Mouse (Mus musculus) myocyte (in vitro differentiated cells): ENCODE measurements around the gene Gm7030.

ENCODE experiments used
- E2F4 ChIP-seq: IDR thresholded peaks from one replicate; pipeline ENCODE4 v1.6.1; 2011; ENCODE audit warnings: mild to moderate bottlenecking, control low read depth, moderate library complexity; ENCODE audit not compliant: insufficient read depth
- MYOG ChIP-seq, 3 experiments: IDR thresholded peaks; one replicate each; pipeline ENCODE4 v1.6.1; 2011; ENCODE audit warnings: control low read depth in 2 of 3, low read depth in 2 of 3, mild to moderate bottlenecking in 2 of 3; ENCODE audit not compliant: insufficient read length in 2 of 3, control insufficient read depth in 1 of 3, insufficient read depth in 1 of 3
- POLR2A ChIP-seq: IDR thresholded peaks from one replicate; pipeline ENCODE4 v1.6.1; 2011; ENCODE audit warnings: low read depth, mild to moderate bottlenecking, control low read depth, moderate library complexity; ENCODE audit not compliant: insufficient read length
- POLR2AphosphoS2 ChIP-seq: IDR thresholded peaks from one replicate; pipeline ENCODE4 v1.6.1; 2011; ENCODE audit warnings: low read depth, control low read depth; ENCODE audit not compliant: insufficient read length
- USF1 ChIP-seq: IDR thresholded peaks from one replicate; pipeline ENCODE4 v1.6.1; 2011; ENCODE audit warnings: low read depth, mild to moderate bottlenecking, control low read depth, moderate library complexity

DNA sequence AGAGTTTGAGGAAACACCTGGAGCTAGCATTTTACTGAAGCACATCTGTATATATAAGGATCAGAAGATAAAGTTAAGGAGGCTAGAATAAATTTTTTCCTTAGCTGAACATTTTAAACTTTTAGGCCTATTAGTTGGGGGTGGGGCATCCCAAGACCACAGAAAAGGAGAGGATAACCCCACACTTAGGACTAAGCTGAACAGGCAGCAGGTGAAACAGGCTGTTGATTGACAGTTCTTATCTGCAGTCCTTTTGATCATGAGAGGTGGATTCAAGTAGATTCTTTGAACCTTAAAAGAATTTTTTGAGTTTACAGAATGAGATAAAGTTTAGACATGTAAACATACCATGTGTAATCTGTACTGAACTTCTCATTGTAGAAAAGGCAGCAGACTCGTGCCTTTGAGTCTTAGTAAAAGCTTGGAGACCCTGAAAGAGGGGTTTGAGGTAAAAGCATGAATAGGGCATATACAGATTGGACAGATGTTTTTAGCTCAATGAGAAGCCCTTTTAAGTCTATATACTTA is 41.1 kb upstream of the Gm7030 start:
- TF ChIP-seq USF1 (no peak), POLR2A (no peak), E2F4 (no peak), MYOG (IDR thresholded peaks at IDR 0.05; ENCODE audit: control insufficient read depth in 1 of 3, insufficient read depth in 1 of 3, insufficient read length in 2 of 3, low read depth in 2 of 3) (no peak), POLR2AphosphoS2 (no peak)
